Mouse (Mus musculus) neural tube, embryonic 11.5 days (tissue): ENCODE measurements around the gene Ntn1. TPM values are rescaled to one million over a fixed set of nuclear protein-coding genes. Genes with fewer than 3 reads are reported as not detected.

ENCODE experiments used
- ATAC-seq: fragments of 200-750 bp; cut with Nextera tagmentation; 2 replicates; pipeline ENCODE4 v1.8.0; 2017; ENCODE audit warnings: moderate number of reproducible peaks, mild to moderate bottlenecking, moderate TSS enrichment, moderate library complexity; ENCODE audit not compliant: insufficient read depth, low FRiP score, low TSS enrichment
- DNase-seq: peaks from one replicate; pipeline ENCODE4 v3.0.0-alpha.2; 2015; ENCODE audit warnings: low spot score
- H3K27ac ChIP-seq: fragments of 300-500 bp; sonication (generic); 2 replicates; pipeline ENCODE4 v1.5.1; 2014; ENCODE audit warnings: low read depth, mild to moderate bottlenecking, low read length
- H3K27me3 ChIP-seq: fragments of 300-500 bp; sonication (generic); 2 replicates; pipeline ENCODE4 v1.6.1; 2014; ENCODE audit warnings: mild to moderate bottlenecking, low read length, mixed read lengths; ENCODE audit not compliant: control insufficient read depth, insufficient read depth
- H3K36me3 ChIP-seq: fragments of 300-500 bp; sonication (generic); 2 replicates; pipeline ENCODE4 v1.6.1; 2014; ENCODE audit warnings: mild to moderate bottlenecking, low read length, moderate library complexity, mixed read lengths; ENCODE audit not compliant: control insufficient read depth, insufficient read depth
- H3K4me1 ChIP-seq: fragments of 300-500 bp; sonication (generic); 2 replicates; pipeline ENCODE4 v1.6.1; 2014; ENCODE audit warnings: low read length, mixed read lengths; ENCODE audit not compliant: control insufficient read depth, insufficient read depth
- H3K4me2 ChIP-seq: fragments of 300-500 bp; sonication (generic); 2 replicates; pipeline ENCODE4 v1.6.1; 2014; ENCODE audit warnings: low read depth, mild to moderate bottlenecking, moderate library complexity
- H3K4me3 ChIP-seq: fragments of 300-500 bp; sonication (generic); 2 replicates; pipeline ENCODE4 v1.5.1; 2014; ENCODE audit warnings: low read depth, low read length
- H3K9ac ChIP-seq: fragments of 300-500 bp; sonication (generic); 2 replicates; pipeline ENCODE4 v1.6.1; 2014; ENCODE audit warnings: mild to moderate bottlenecking, low read length
- H3K9me3 ChIP-seq: fragments of 300-500 bp; sonication (generic); 2 replicates; pipeline ENCODE4 v1.6.1; 2016; ENCODE audit warnings: low read length; ENCODE audit not compliant: control insufficient read depth
- WGBS: fragments of 180-500 bp; shearing (Covaris S2); extraction: QIAGEN DNeasy Blood & Tissue Kit; methylation state at CpG from one replicate; pipeline ENCODE4 v1.1.7; 2014; 5-methylcytosine and 5-hydroxymethylcytosine counted together
- polyA plus RNA-seq: library from polyadenylated mRNA; unstranded; fragments of >200 nt; fragmentation: Nextera tagmentation; extraction: Ambion mirVana; gene quantifications from 2 replicates; pipeline ENCODE4 v1.2.1, GENCODE M21; 2014

Gene Ntn1
- polyA plus RNA-seq, 1 experiment from 2014 or later = 10.0 TPM

DNA sequence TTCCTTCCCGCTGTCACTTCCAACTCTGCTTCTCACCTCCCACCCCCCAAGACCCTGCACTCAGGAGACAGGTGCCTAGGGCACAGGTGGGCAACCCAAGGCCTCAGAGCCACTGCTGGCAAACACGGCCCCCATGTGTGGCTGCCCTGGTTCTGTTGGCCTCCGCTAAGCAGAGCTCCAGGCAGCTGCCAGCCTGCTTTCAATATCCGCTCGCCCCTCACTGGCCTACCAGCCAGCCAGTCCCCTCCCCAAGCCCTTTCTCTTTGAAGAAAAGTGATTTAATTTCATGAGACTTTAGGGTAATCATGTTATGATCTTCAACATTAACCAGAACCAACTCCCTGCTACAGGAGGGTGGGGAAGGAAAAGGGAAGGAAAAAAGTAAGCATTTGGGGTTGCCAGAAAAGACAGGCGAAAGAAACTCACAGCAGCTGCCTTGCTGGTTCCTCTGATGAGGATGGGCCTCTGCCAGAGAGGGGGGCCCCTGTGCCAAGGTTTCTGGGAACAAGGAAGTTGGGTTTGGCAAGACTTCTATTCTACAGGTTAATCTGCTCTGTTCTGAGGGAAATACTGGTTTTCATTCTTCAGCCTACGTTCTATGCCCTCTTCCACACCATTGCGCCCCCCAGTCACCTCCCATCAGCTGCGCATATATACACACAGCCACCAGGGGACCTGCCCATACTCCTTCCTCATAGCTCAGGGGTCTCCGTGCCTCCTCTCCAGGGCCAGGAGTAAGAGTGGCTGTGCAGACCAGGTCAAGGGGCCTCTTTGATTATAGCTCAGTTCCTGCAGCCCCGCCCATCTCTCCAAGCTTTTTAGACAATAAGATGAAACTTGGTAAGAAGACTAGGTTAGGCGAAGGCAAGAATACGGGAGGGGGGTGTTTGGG lies 59.3 kb downstream of the Ntn1 start:
- no peaks in the 10 kb centered on the region for H3K4me1 ChIP-seq
- no peak for DNase-seq
- H3K36me3 ChIP-seq = no peaks in the 10 kb centered on the region
- no peak for ATAC-seq
- 85% methylated on average over 13 of the region's 13 CpGs for WGBS
- no peaks in the 10 kb centered on the region for H3K9me3 ChIP-seq
- no peaks in the 10 kb centered on the region for H3K27me3 ChIP-seq
- no peak overlapping the region for H3K9ac ChIP-seq
- H3K27ac ChIP-seq = no peak overlapping the region
- H3K4me2 ChIP-seq = no peak overlapping the region
- no peak overlapping the region for H3K4me3 ChIP-seq

DNA sequence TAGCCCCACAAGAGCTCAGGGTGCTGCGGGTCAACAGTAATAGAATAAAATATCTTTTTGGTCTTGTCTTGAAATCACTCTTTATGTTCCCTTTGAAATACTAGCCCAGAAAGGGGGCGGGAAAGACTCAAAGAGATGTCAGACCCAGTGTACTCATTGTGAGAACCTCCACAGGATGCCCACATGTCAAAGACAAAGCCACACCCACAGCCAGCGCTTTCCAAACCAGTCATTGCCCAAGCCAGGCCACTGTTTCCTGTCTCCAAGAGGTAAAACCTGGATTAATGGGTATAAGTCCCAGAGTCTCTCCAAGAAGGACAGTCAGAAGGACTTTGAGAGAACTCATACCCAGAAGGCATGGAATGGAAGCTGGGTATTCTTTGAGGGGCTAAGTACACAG lies 60.3 kb downstream of the Ntn1 start:
- Histone ChIP-seq H3K4me2 (no peak overlapping the region), H3K27me3 (no peaks in the 10 kb centered on the region), H3K9ac (no peak overlapping the region), H3K4me1 (no peaks in the 10 kb centered on the region), H3K27ac (no peak overlapping the region), H3K36me3 (no peaks in the 10 kb centered on the region), H3K9me3 (no peaks in the 10 kb centered on the region), H3K4me3 (no peak overlapping the region)
- WGBS = 82% methylated on average over 3 of the region's 3 CpGs
- no peak for DNase-seq
- no peak for ATAC-seq

DNA sequence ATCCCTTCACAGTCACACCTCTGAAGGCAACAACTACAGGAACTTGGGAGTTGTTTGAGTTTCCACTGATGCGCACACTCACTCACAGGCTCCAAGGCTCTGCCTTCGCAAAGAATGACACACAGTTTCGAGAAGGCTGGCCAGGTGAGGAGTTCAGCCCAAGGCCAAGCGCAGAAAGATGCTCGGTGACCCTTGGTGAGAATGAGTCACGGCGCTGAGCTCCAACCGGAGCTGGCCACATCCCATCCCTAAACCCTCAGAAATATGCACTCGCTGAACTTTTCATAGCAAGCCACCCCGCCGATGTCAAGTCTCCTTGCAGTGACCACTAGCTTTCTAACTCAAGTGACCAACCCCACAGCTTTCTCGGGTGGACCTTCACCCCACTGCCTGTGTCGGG lies 60.8 kb downstream of the Ntn1 start:
- Histone ChIP-seq H3K9me3 (no peaks in the 10 kb centered on the region), H3K27ac (no peak overlapping the region), H3K27me3 (no peaks in the 10 kb centered on the region), H3K9ac (no peak overlapping the region), H3K4me1 (no peaks in the 10 kb centered on the region), H3K4me2 (no peak overlapping the region), H3K4me3 (no peak overlapping the region), H3K36me3 (no peaks in the 10 kb centered on the region)
- no peak for DNase-seq
- no peak for ATAC-seq
- WGBS = 93% methylated on average over 13 of the region's 13 CpGs

DNA sequence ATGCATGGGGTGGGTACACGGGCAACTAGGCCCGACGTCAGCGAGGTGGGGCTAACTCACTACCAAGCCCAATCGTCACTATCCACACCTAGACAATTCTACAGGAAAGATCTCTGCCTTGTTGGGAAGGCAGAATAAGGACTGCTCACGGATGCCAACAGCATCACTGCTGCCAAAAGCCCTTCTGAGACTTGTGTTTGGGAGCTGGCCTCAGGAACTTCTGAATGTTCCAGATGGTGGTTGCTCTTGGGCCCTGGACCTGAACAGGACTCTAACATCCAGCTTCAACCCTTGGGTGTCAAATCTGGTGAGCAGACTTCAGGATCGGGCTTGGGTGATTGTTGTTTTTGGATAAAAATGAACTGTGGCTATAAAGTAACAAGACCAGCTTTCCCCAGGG lies 61.3 kb downstream of the Ntn1 start:
- no peaks in the 10 kb centered on the region for H3K4me1 ChIP-seq
- no peaks in the 10 kb centered on the region for H3K9me3 ChIP-seq
- DNase-seq (no peak), ATAC-seq (no peak)
- 96% methylated on average over 7 of the region's 7 CpGs for WGBS
- no peak overlapping the region for H3K4me3 ChIP-seq
- no peak overlapping the region for H3K4me2 ChIP-seq
- H3K27me3 ChIP-seq = no peaks in the 10 kb centered on the region
- H3K27ac ChIP-seq = no peak overlapping the region
- H3K9ac ChIP-seq = no peak overlapping the region
- no peaks in the 10 kb centered on the region for H3K36me3 ChIP-seq

DNA sequence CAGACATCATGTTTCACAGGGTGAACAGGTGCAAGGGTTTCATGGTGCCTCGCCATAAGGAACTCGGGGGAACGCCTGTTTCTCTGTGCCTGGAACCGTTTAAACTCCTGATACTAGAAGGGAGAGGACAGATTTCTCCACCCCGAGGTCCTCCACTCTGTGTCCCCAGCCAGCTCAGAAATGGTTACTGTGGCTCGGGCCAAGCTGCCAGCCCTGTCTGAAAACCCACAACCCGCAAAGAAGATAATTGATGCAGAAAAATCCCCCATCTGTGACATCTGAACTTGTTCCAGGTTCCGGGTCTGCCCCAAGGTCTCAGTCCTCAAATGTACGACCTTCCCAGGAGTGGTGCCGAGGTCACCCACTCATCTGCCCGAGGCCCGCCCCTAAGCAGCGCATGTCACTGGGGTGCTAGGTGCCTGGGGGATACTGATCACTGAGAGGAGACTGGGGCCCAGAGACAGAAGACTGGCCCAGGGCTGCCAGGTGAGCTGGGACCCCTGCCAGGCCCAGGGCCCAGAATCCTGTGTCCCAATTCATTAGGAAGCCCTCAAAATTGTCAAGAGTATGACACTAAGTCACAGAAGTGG lies 68.9 kb downstream of the Ntn1 start:
- Histone ChIP-seq H3K27ac (no peak overlapping the region), H3K9ac (no peak overlapping the region), H3K4me2 (no peak overlapping the region), H3K36me3 (no peaks in the 10 kb centered on the region), H3K4me3 (no peak overlapping the region), H3K27me3 (no peaks in the 10 kb centered on the region), H3K9me3 (no peaks in the 10 kb centered on the region), H3K4me1 (no peaks in the 10 kb centered on the region)
- DNase-seq (no peak), ATAC-seq (no peak)
- WGBS = 87% methylated on average over 13 of the region's 13 CpGs

DNA sequence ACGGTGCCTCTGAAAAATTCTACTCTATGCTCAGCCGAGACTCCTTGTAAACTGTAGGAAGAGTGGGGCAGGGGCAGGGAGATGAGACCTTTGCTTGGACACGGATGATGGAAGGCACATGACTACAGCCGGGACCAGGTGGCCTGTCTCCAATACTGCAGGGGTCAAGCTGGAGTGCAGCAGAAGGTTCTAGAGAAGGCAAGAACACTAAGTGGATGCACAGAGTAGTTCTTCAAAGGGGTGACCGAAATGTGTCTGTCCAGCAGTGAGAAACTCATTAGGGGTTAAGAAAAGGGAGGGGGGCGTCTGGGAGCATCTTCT lies 69.5 kb downstream of the Ntn1 start:
- no peak overlapping the region for H3K9ac ChIP-seq
- H3K27ac ChIP-seq = no peak overlapping the region
- H3K4me1 ChIP-seq = no peaks in the 10 kb centered on the region
- no peak overlapping the region for H3K4me3 ChIP-seq
- no peak overlapping the region for H3K4me2 ChIP-seq
- no peak for DNase-seq
- WGBS = 76% methylated on average over 6 of the region's 6 CpGs
- H3K9me3 ChIP-seq = no peaks in the 10 kb centered on the region
- no peaks in the 10 kb centered on the region for H3K27me3 ChIP-seq
- no peaks in the 10 kb centered on the region for H3K36me3 ChIP-seq
- no peak for ATAC-seq

DNA sequence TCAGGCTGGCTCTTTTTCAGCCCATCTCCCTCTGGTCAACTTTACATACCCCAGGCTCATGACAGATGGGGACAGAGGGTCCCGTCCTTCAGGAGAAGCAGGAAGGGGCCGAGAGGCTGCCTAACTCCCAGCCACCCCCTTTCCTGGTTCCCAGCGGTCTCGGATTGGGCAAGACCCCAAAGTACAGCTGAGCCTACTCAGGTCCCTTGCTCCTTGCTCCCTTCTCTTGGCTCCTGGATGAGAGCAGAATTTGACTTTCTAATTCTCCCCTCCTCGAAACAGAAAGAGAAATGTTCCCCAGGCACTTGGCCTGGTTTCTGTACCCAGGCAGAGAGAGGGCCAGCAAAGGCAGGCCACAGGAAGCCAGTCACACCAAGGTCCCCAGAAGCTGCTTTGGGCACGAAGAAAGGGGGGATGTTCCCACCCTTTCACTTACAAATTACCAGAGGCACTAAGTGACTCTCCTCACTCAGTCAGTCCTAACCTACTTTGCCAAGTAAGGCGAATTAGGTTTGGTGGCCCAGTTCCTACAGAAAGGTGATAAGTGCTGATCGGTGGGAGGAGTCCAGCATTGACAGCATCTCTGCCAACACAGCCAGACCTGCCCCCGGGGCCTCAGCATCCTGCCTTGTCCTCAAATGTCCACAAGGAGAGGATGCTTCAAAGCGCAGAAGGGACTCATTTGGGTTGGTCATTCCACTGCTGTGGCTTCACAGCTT lies 70.1 kb downstream of the Ntn1 start:
- Histone ChIP-seq H3K9me3 (no peaks in the 10 kb centered on the region), H3K4me3 (no peak overlapping the region), H3K9ac (no peak overlapping the region), H3K4me2 (no peak overlapping the region), H3K27me3 (no peaks in the 10 kb centered on the region), H3K4me1 (no peaks in the 10 kb centered on the region), H3K27ac (no peak overlapping the region), H3K36me3 (no peaks in the 10 kb centered on the region)
- ATAC-seq (no peak), DNase-seq (no peak)
- WGBS = 55% methylated on average over 10 of the region's 10 CpGs

DNA sequence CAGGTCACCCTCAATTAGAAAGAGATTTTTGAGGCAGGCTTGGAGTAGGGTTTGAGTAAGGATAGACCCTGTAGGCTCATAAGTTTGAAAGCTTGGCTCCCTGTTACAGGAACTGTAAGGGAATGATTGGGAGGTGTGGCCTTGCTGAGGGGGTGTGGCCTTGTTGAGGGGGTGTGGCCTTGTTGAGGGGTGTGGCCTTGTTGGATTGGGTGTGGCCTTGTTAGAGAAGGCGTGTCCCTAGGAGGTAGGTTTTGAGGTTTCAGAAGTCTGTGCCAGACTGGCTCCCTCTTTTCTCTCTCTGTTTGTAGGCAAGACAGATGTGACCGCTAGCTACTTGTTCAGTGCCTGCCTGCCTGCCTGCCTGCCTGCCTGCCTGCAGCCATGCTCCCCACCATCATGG lies 75.8 kb downstream of the Ntn1 start:
- H3K4me1 ChIP-seq = no peaks in the 10 kb centered on the region
- H3K4me2 ChIP-seq = no peak overlapping the region
- no peaks in the 10 kb centered on the region for H3K36me3 ChIP-seq
- H3K4me3 ChIP-seq = no peak overlapping the region
- DNase-seq (no peak), ATAC-seq (no peak)
- H3K9ac ChIP-seq = no peak overlapping the region
- H3K27me3 ChIP-seq = no peaks in the 10 kb centered on the region
- no peak overlapping the region for H3K27ac ChIP-seq
- WGBS = 93% methylated on average over 2 of the region's 2 CpGs
- H3K9me3 ChIP-seq = no peaks in the 10 kb centered on the region

DNA sequence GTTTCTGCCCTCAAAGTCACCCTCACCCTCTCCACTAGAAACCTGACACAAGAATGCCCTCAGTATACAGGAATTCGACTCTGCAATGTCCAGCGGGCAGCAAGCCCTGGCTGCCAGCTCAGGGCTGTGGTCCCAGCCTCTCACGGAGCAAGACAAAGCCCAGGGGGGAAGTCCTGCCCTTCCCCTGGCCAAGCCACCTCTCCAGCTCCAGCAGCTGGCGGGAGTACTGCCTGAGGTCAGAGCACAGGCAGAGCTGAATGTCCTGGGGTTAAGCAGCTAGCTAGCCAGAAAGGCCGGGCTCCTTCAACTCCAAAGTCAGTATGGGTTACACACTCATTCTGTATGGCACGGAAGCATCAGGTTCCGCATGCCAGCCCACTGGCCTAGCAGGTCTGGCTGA lies 79.2 kb downstream of the Ntn1 start:
- H3K4me1 ChIP-seq = no peaks in the 10 kb centered on the region
- no peaks in the 10 kb centered on the region for H3K9me3 ChIP-seq
- DNase-seq = no peak
- H3K27me3 ChIP-seq = no peaks in the 10 kb centered on the region
- no peak overlapping the region for H3K9ac ChIP-seq
- no peaks in the 10 kb centered on the region for H3K36me3 ChIP-seq
- no peak overlapping the region for H3K4me2 ChIP-seq
- WGBS = 76% methylated on average over 7 of the region's 7 CpGs
- no peak for ATAC-seq
- H3K27ac ChIP-seq = no peak overlapping the region
- no peak overlapping the region for H3K4me3 ChIP-seq
